Mouse (Mus musculus): ENCODE results near the gene Plod2. TPM values are rescaled to one million over a fixed set of nuclear protein-coding genes. Genes with fewer than 3 reads are reported as not detected.

The Plod2 gene
- polyA plus RNA-seq, 1 experiment from 2014 or later = 2.6 TPM

GRCm38 (mm10) chr9:92586025-92586424 lies 44.0 kb downstream of the Plod2 start:
- H3K9ac ChIP-seq = no peak overlapping the region
- no peak overlapping the region for H3K4me3 ChIP-seq (replicated peaks)
- H3K4me2 ChIP-seq = no peak overlapping the region
- H3K4me1 ChIP-seq (replicated peaks) = no peaks in the 10 kb centered on the region
- DNase-seq (no peak), ATAC-seq (ENCODE audit: low read depth) (no peak)
- no peaks in the 10 kb centered on the region for H3K27me3 ChIP-seq
- H3K9me3 ChIP-seq (replicated peaks) = no peaks in the 10 kb centered on the region
- WGBS (ENCODE audit: insufficient replicate concordance) = 60% methylated on average over 1 of the region's 1 CpGs
- H3K27ac ChIP-seq = no peak overlapping the region
- H3K36me3 ChIP-seq = no peaks in the 10 kb centered on the region; the same call in 1 of the 2 replicates

GRCm38 (mm10) chr9:92587391-92587790 lies 45.4 kb downstream of the Plod2 start:
- ATAC-seq (ENCODE audit: low read depth) = 0 out of 2 replicates have a peak, but pooled peaks have one; percentile 20

GRCm38 (mm10) chr9:92588226-92588625 lies 46.2 kb downstream of the Plod2 start:
- H3K9ac ChIP-seq = no peak overlapping the region
- ATAC-seq (ENCODE audit: low read depth) (no peak), DNase-seq (no peak)
- no peaks in the 10 kb centered on the region; the same call in 1 of the 2 replicates for H3K36me3 ChIP-seq
- no peaks in the 10 kb centered on the region for H3K4me1 ChIP-seq (replicated peaks)
- no peak overlapping the region for H3K4me3 ChIP-seq (replicated peaks)
- H3K27ac ChIP-seq = no peak overlapping the region
- 81% methylated on average over 1 of the region's 1 CpGs for WGBS (ENCODE audit: insufficient replicate concordance)
- H3K27me3 ChIP-seq = no peaks in the 10 kb centered on the region
- H3K4me2 ChIP-seq = no peak overlapping the region
- no peaks in the 10 kb centered on the region for H3K9me3 ChIP-seq (replicated peaks)

More at GRCm38 (mm10) chr9:92587391-92587790, 45.4 kb downstream of the Plod2 start:
- Histone ChIP-seq H3K4me1 (replicated peaks) (no peaks in the 10 kb centered on the region), H3K9me3 (replicated peaks) (no peaks in the 10 kb centered on the region), H3K4me2 (no peak overlapping the region), H3K4me3 (replicated peaks) (no peak overlapping the region), H3K36me3 (no peaks in the 10 kb centered on the region; the same call in 1 of the 2 replicates), H3K27me3 (no peaks in the 10 kb centered on the region), H3K9ac (no peak overlapping the region), H3K27ac (no peak overlapping the region)
- WGBS (ENCODE audit: insufficient replicate concordance) = 85% methylated on average over 8 of the region's 8 CpGs
- DNase-seq = no peak

GRCm38 (mm10) chr9:92589021-92589420 lies 47.0 kb downstream of the Plod2 start:
- H3K9me3 ChIP-seq (replicated peaks) = no peaks in the 10 kb centered on the region
- H3K4me1 ChIP-seq (replicated peaks) = no peaks in the 10 kb centered on the region
- H3K4me3 ChIP-seq (replicated peaks) = no peak overlapping the region
- no peak for DNase-seq
- no peaks in the 10 kb centered on the region for H3K27me3 ChIP-seq
- no peak overlapping the region for H3K9ac ChIP-seq
- 76% methylated on average over 5 of the region's 5 CpGs for WGBS (ENCODE audit: insufficient replicate concordance)
- no peak overlapping the region for H3K27ac ChIP-seq
- no peak for ATAC-seq (ENCODE audit: low read depth)
- H3K36me3 ChIP-seq = no peaks in the 10 kb centered on the region; the same call in 1 of the 2 replicates
- no peak overlapping the region for H3K4me2 ChIP-seq

GRCm38 (mm10) chr9:92591482-92591881 lies 49.5 kb downstream of the Plod2 start:
- Histone ChIP-seq H3K27ac (no peak overlapping the region), H3K4me1 (replicated peaks) (no peaks in the 10 kb centered on the region), H3K4me3 (replicated peaks) (no peak overlapping the region), H3K36me3 (no peaks in the 10 kb centered on the region; the same call in 1 of the 2 replicates), H3K27me3 (no peaks in the 10 kb centered on the region), H3K9ac (no peak overlapping the region), H3K9me3 (replicated peaks) (no peaks in the 10 kb centered on the region), H3K4me2 (no peak overlapping the region)
- ATAC-seq (ENCODE audit: low read depth) = no peak
- 79% methylated on average over 5 of the region's 5 CpGs for WGBS (ENCODE audit: insufficient replicate concordance)
- no peak for DNase-seq

- H3K4me2 ChIP-seq = no peak overlapping the region
- no peaks in the 10 kb centered on the region for H3K36me3 ChIP-seq
- H3K4me3 ChIP-seq (replicated peaks) = no peak overlapping the region
- no peaks in the 10 kb centered on the region for H3K27me3 ChIP-seq
- H3K4me1 ChIP-seq (replicated peaks) = no peaks in the 10 kb centered on the region
- DNase-seq (no peak), ATAC-seq (ENCODE audit: low read depth) (no peak)
- no peak overlapping the region for H3K9ac ChIP-seq
- H3K9me3 ChIP-seq (replicated peaks) = no peaks in the 10 kb centered on the region
- WGBS (ENCODE audit: insufficient replicate concordance) = 77% methylated on average over 8 of the region's 8 CpGs
- no peak overlapping the region for H3K27ac ChIP-seq
These were observed 50.7 kb downstream of the Plod2 start for GRCm38 (mm10) chr9:92592757-92593156.

- Histone ChIP-seq H3K9me3 (replicated peaks) (no peaks in the 10 kb centered on the region), H3K27ac (no peak overlapping the region), H3K27me3 (no peaks in the 10 kb centered on the region), H3K9ac (no peak overlapping the region), H3K4me2 (no peak overlapping the region), H3K4me3 (replicated peaks) (no peak overlapping the region), H3K4me1 (replicated peaks) (no peaks in the 10 kb centered on the region), H3K36me3 (no peaks in the 10 kb centered on the region)
- 66% methylated on average over 6 of the region's 6 CpGs for WGBS (ENCODE audit: insufficient replicate concordance)
- no peak for DNase-seq
- no peak for ATAC-seq (ENCODE audit: low read depth)
These were observed 52.5 kb downstream of the Plod2 start for GRCm38 (mm10) chr9:92594491-92594890.

GRCm38 (mm10) chr9:92595296-92595695 lies 53.3 kb downstream of the Plod2 start:
- no peak for DNase-seq
- Histone ChIP-seq H3K9me3 (replicated peaks) (no peaks in the 10 kb centered on the region), H3K36me3 (no peaks in the 10 kb centered on the region), H3K9ac (no peak overlapping the region), H3K4me1 (replicated peaks) (no peaks in the 10 kb centered on the region), H3K27me3 (no peaks in the 10 kb centered on the region), H3K4me2 (no peak overlapping the region), H3K27ac (no peak overlapping the region), H3K4me3 (replicated peaks) (no peak overlapping the region)
- ATAC-seq (ENCODE audit: low read depth) = no peak
- 69% methylated on average over 4 of the region's 4 CpGs for WGBS (ENCODE audit: insufficient replicate concordance)

- no peaks in the 10 kb centered on the region for H3K36me3 ChIP-seq
- no peak overlapping the region for H3K4me2 ChIP-seq
- no peaks in the 10 kb centered on the region for H3K9me3 ChIP-seq (replicated peaks)
- ATAC-seq (ENCODE audit: low read depth) = no peak
- no peaks in the 10 kb centered on the region for H3K4me1 ChIP-seq (replicated peaks)
- no peak overlapping the region for H3K4me3 ChIP-seq (replicated peaks)
- no peaks in the 10 kb centered on the region for H3K27me3 ChIP-seq
- WGBS (ENCODE audit: insufficient replicate concordance) = 74% methylated on average over 9 of the region's 9 CpGs
- no peak overlapping the region for H3K27ac ChIP-seq
- no peak overlapping the region for H3K9ac ChIP-seq
- no peak for DNase-seq
These were observed 55.0 kb downstream of the Plod2 start for GRCm38 (mm10) chr9:92596916-92597547.

- no peak for DNase-seq
- no peak overlapping the region for H3K4me3 ChIP-seq (replicated peaks)
- H3K9me3 ChIP-seq (replicated peaks) = no peaks in the 10 kb centered on the region
- no peak overlapping the region for H3K9ac ChIP-seq
- no peaks in the 10 kb centered on the region for H3K4me1 ChIP-seq (replicated peaks)
- no peaks in the 10 kb centered on the region for H3K27me3 ChIP-seq
- H3K27ac ChIP-seq = no peak overlapping the region
- no peak for ATAC-seq (ENCODE audit: low read depth)
- WGBS (ENCODE audit: insufficient replicate concordance) = 68% methylated on average over 11 of the region's 11 CpGs
- H3K36me3 ChIP-seq = no peaks in the 10 kb centered on the region
- H3K4me2 ChIP-seq = no peak overlapping the region
These were observed 55.8 kb downstream of the Plod2 start for GRCm38 (mm10) chr9:92597776-92598175.

GRCm38 (mm10) chr9:92599940-92600538 lies 58.0 kb downstream of the Plod2 start:
- DNase-seq = no peak
- Histone ChIP-seq H3K9me3 (replicated peaks) (no peaks in the 10 kb centered on the region), H3K4me2 (no peak overlapping the region), H3K9ac (no peak overlapping the region), H3K27ac (no peak overlapping the region), H3K27me3 (no peaks in the 10 kb centered on the region), H3K4me3 (replicated peaks) (no peak overlapping the region), H3K36me3 (no peaks in the 10 kb centered on the region), H3K4me1 (replicated peaks) (no peaks in the 10 kb centered on the region)
- 77% methylated on average over 15 of the region's 15 CpGs for WGBS (ENCODE audit: insufficient replicate concordance)
- ATAC-seq (ENCODE audit: low read depth) = no peak

GRCm38 (mm10) chr9:92601551-92601950 lies 59.5 kb downstream of the Plod2 start:
- Histone ChIP-seq H3K4me1 (replicated peaks) (no peaks in the 10 kb centered on the region), H3K4me3 (replicated peaks) (no peak overlapping the region), H3K9ac (no peak overlapping the region), H3K36me3 (no peaks in the 10 kb centered on the region), H3K27ac (no peak overlapping the region), H3K27me3 (no peaks in the 10 kb centered on the region), H3K4me2 (no peak overlapping the region), H3K9me3 (replicated peaks) (no peaks in the 10 kb centered on the region)
- DNase-seq (no peak), ATAC-seq (ENCODE audit: low read depth) (no peak)
- 72% methylated on average over 5 of the region's 5 CpGs for WGBS (ENCODE audit: insufficient replicate concordance)

Measured in liver, embryonic 13.5 days (tissue).